Comparison of ENCODE assay signal across 9 mouse cellular contexts in the genomic region with DNA sequence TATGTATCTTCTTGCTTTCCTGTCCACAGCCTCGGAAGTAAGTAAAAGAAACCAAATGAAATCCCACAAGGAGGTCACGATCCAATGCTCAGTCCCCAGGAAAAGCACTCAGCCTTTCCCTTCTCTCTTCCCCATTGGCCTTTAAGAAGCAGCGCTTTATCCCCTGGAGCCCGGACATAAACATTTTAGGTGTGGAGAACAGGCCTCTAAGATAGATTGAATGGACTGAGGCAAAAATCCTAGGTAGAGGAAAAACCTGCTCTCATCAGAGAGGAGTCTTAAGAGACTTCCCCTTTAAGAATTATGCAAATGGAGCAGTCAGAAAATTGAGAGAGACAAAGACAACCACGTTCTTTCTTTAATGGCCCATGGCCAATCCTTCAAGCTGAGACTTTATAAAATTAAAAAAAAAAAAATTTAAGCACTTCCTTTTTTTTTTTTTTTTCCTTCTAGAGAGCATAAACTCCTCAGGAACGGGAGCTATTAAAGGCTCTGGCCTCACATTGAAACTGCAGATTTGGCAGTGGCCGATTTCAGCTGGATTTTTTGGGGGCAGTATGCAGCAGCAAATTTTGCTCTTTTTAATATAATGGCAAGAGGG.
A peak's percentile ranks its signal among the peaks of the same experiment; 100 is the strongest.
DNase-seq lines count a peak whose midpoint lies in the region; ATAC-seq and TF ChIP-seq lines count a peak whose summit lies in the region.
"Had no signal": no experiment of that assay in that cellular context is flagged by ENCODE, and none has a peak within 500 bp of the region (broad histone marks: within the 10 kb centered on the region; RNA-seq: fewer than 3 reads in every experiment).

No protein-coding gene starts in this region.

- peak; percentile 10 for DNase-seq in cerebellum, adult 9-10 months
- no peak for DNase-seq in cerebellum, adult 2 months
- peak; percentile 3 for DNase-seq in lung, postnatal 10 days
- no peak for DNase-seq in lung, adult 2 months
- DNase-seq in stomach, postnatal 0 days (ENCODE audit: low spot score): no peak
- no peak for DNase-seq in urinary bladder, postnatal 25 days (ENCODE audit: low spot score)
- no peak for DNase-seq in cerebellum, postnatal 36 days
- DNase-seq: right cerebral cortex, postnatal 25 days had no signal

- TF ChIP-seq CTCF in cerebellum, adult 2 months (IDR thresholded peaks at IDR 0.05; ENCODE audit: borderline replicate concordance, insufficient read depth, low read depth, low read length): no peak
- TF ChIP-seq CTCF in lung, adult 2 months (IDR thresholded peaks at IDR 0.05; ENCODE audit: insufficient read depth, low read length): no peak
- TF ChIP-seq CTCF in stomach, postnatal 0 days (IDR thresholded peaks at IDR 0.05; ENCODE audit: low read depth): no peak

- no peaks in the 10 kb centered on the region for H3K9me3 ChIP-seq in limb, embryonic 15.5 days
- no peaks in the 10 kb centered on the region for H3K9me3 ChIP-seq in stomach, postnatal 0 days (ENCODE audit: control insufficient read depth, low read length)

- ATAC-seq in limb, embryonic 15.5 days (ENCODE audit: insufficient number of reproducible peaks, low FRiP score, low TSS enrichment, low read depth): no peak
- ATAC-seq in stomach, postnatal 0 days (ENCODE audit: low FRiP score, low TSS enrichment): no peak

- no peak for TF ChIP-seq POLR2A in cerebellum, adult 2 months (IDR thresholded peaks at IDR 0.05; ENCODE audit: borderline replicate concordance, insufficient read depth, low read length)
- no peak for TF ChIP-seq POLR2A in lung, adult 2 months (IDR thresholded peaks at IDR 0.05; ENCODE audit: borderline replicate concordance, extremely low read depth, low read depth, low read length)

- no peak overlapping the region for H3K27ac ChIP-seq in cerebellum, adult 2 months (ENCODE audit: insufficient read depth, low read length)
- 0 out of 2 replicates have a peak overlapping the region, but pooled peaks have one; percentile 12 for H3K27ac ChIP-seq in limb, embryonic 15.5 days
- no peak overlapping the region for H3K27ac ChIP-seq in stomach, postnatal 0 days (replicated peaks)

- H3K9ac ChIP-seq in limb, embryonic 15.5 days: no peak overlapping the region
- H3K9ac ChIP-seq in stomach, postnatal 0 days (ENCODE audit: low read length): no peak overlapping the region

- WGBS in cerebellum, adult 2 months: 37% methylated on average over 7 of the region's 7 CpGs
- 30% methylated on average over 7 of the region's 7 CpGs for WGBS in lung, adult 2 months
- WGBS in limb, embryonic 15.5 days: 26% methylated on average over 7 of the region's 7 CpGs
- WGBS in stomach, postnatal 0 days: 28% methylated on average over 7 of the region's 7 CpGs

- H3K36me3 ChIP-seq in limb, embryonic 15.5 days: no peaks in the 10 kb centered on the region
- no peaks in the 10 kb centered on the region for H3K36me3 ChIP-seq in stomach, postnatal 0 days (ENCODE audit: control insufficient read depth, insufficient read depth, low read length)

- H3K4me1 ChIP-seq in cerebellum, adult 2 months (ENCODE audit: control insufficient read depth, insufficient read depth, low read length): no peaks in the 10 kb centered on the region; the same call in 1 of the 2 replicates
- H3K4me1 ChIP-seq in lung, adult 2 months (ENCODE audit: control insufficient read depth, insufficient read depth, low read length): no peaks in the 10 kb centered on the region
- peaks cover 12% of the 10 kb centered on the region for H3K4me1 ChIP-seq in limb, embryonic 15.5 days
- no peaks in the 10 kb centered on the region for H3K4me1 ChIP-seq in stomach, postnatal 0 days (replicated peaks; ENCODE audit: control insufficient read depth, insufficient read depth)

- H3K4me3 ChIP-seq in cerebellum, adult 2 months (replicated peaks; ENCODE audit: insufficient read depth, low read depth, low read length): no peak overlapping the region
- H3K4me3 ChIP-seq in lung, adult 2 months (replicated peaks; ENCODE audit: extremely low read depth, low read depth, low read length): no peak overlapping the region
- H3K4me3 ChIP-seq in limb, embryonic 15.5 days: peak overlapping the region; percentile 2; the same call in 1 of the 2 replicates
- peak overlapping the region; percentile 14 for H3K4me3 ChIP-seq in stomach, postnatal 0 days (ENCODE audit: low read depth, low read length)

- no peaks in the 10 kb centered on the region for H3K27me3 ChIP-seq in cerebellum, adult 2 months (ENCODE audit: control insufficient read depth, insufficient read depth, low read length)
- no peaks in the 10 kb centered on the region for H3K27me3 ChIP-seq in limb, embryonic 15.5 days
- no peaks in the 10 kb centered on the region for H3K27me3 ChIP-seq in stomach, postnatal 0 days (ENCODE audit: control insufficient read depth, insufficient read depth, low read length)

- peak overlapping the region; percentile 37 for H3K4me2 ChIP-seq in limb, embryonic 15.5 days
- H3K4me2 ChIP-seq in stomach, postnatal 0 days (replicated peaks; ENCODE audit: low read depth): peak overlapping the region; percentile 45

- no peak for TF ChIP-seq EP300 in stomach, postnatal 0 days (optimal IDR thresholded peaks at IDR 0.05)

Comparison
In these comparisons a context has a peak if more than half of its experiments do, and no peak if none do; other contexts are left out.
1. DNase-seq: peak in cerebellum, adult 9-10 months (single experiment) and lung, postnatal 10 days (single experiment); none in cerebellum, adult 2 months (0 of 2), lung, adult 2 months (single experiment), stomach, postnatal 0 days (single experiment), urinary bladder, postnatal 25 days (single experiment) and cerebellum, postnatal 36 days (0 of 2).
2. H3K4me3 ChIP-seq: peak in limb, embryonic 15.5 days (single experiment) and stomach, postnatal 0 days (single experiment); none in cerebellum, adult 2 months (single experiment) and lung, adult 2 months (single experiment).